Mouse (Mus musculus) neutrophil, adult 83 days (primary cell): ENCODE data around the gene Kcnq5. TPM values are rescaled to one million over a fixed set of nuclear protein-coding genes. Genes with fewer than 3 reads are reported as not detected.

Source experiments
- total RNA-seq, 2 experiments: library from RNA; stranded (reverse); gene quantifications; one replicate each; pipeline ENCODE4 v1.2.4; 2023

Gene Kcnq5
- total RNA-seq, result 1 to 10 TPM in 1 of 2 experiments, under 1 TPM in 1; 0.55 to 1.1 TPM

GRCm38 (mm10) chr1:21961251-21962082 lies at the start of gene Kcnq5:
TSS of gene Kcnq5 (minus strand) at chr1:21961942.

GRCm38 (mm10) chr1:21383256-21383655 lies 578.5 kb downstream of the Kcnq5 start, which contains the start of gene Khdc1b:
TSS of gene Khdc1b (plus strand) at chr1:21383556.

GRCm38 (mm10) chr1:21368031-21368430 lies 593.7 kb downstream of the Kcnq5 start, which contains the start of gene Khdc1c:
TSS of gene Khdc1c (plus strand) at chr1:21368331.

GRCm38 (mm10) chr1:21349341-21349740 lies 612.4 kb downstream of the Kcnq5 start, which contains the start of gene Khdc1a:
TSS of gene Khdc1a (plus strand) at chr1:21349641.

